Mouse (Mus musculus) liver, embryonic 15.5 days (tissue): Measurements from ENCODE around the gene Popdc2. TPM values are rescaled to one million over a fixed set of nuclear protein-coding genes. Genes with fewer than 3 reads are reported as not detected.

Experiments
- ATAC-seq: fragments of 200-750 bp; cut with Nextera tagmentation; 2 replicates; pipeline ENCODE4 v1.8.0; 2017; ENCODE audit warnings: moderate number of reproducible peaks, mild to moderate bottlenecking, moderate library complexity; ENCODE audit not compliant: insufficient read depth
- H3K27ac ChIP-seq: fragments of 300-500 bp; sonication (generic); replicated peaks from 2 replicates; pipeline ENCODE4 v1.5.1; 2015; ENCODE audit warnings: mild to moderate bottlenecking, inconsistent platforms
- H3K27me3 ChIP-seq: fragments of 300-500 bp; sonication (generic); 2 replicates; pipeline ENCODE4 v1.6.1; 2015; ENCODE audit warnings: mild to moderate bottlenecking, inconsistent platforms
- H3K36me3 ChIP-seq: fragments of 300-500 bp; sonication (generic); replicated peaks from 2 replicates; pipeline ENCODE4 v1.6.1; 2015; ENCODE audit warnings: moderate library complexity, mild to moderate bottlenecking, inconsistent platforms
- H3K4me1 ChIP-seq: fragments of 300-500 bp; sonication (generic); replicated peaks from 2 replicates; pipeline ENCODE4 v1.6.1; 2015; ENCODE audit warnings: inconsistent platforms
- H3K4me2 ChIP-seq: fragments of 300-500 bp; sonication (generic); 2 replicates; pipeline ENCODE4 v1.6.1; 2015; ENCODE audit warnings: moderate library complexity, mild to moderate bottlenecking, inconsistent platforms
- H3K4me3 ChIP-seq: fragments of 300-500 bp; sonication (generic); replicated peaks from 2 replicates; pipeline ENCODE4 v1.5.1; 2015; ENCODE audit warnings: mild to moderate bottlenecking, inconsistent platforms
- H3K9ac ChIP-seq: fragments of 300-500 bp; sonication (generic); 2 replicates; pipeline ENCODE4 v1.6.1; 2015; ENCODE audit warnings: moderate library complexity, mild to moderate bottlenecking, inconsistent platforms
- H3K9me3 ChIP-seq: fragments of 300-500 bp; sonication (generic); replicated peaks from 2 replicates; pipeline ENCODE4 v1.6.1; 2016; ENCODE audit warnings: inconsistent platforms
- WGBS: fragments of 180-500 bp; shearing (Covaris S2); methylation state at CpG from one replicate; pipeline ENCODE4 v1.1.7; 2015; ENCODE audit warnings: mixed read lengths; ENCODE audit not compliant: insufficient replicate concordance; 5-methylcytosine and 5-hydroxymethylcytosine counted together
- polyA plus RNA-seq: library from polyadenylated mRNA; unstranded; fragments of >200 nt; fragmentation: Nextera tagmentation; extraction: Ambion mirVana; gene quantifications from 2 replicates; pipeline ENCODE4 v1.2.1, GENCODE M21; 2015

The Popdc2 gene
- polyA plus RNA-seq, 1 experiment from 2014 or later: 23.6 TPM

DNA sequence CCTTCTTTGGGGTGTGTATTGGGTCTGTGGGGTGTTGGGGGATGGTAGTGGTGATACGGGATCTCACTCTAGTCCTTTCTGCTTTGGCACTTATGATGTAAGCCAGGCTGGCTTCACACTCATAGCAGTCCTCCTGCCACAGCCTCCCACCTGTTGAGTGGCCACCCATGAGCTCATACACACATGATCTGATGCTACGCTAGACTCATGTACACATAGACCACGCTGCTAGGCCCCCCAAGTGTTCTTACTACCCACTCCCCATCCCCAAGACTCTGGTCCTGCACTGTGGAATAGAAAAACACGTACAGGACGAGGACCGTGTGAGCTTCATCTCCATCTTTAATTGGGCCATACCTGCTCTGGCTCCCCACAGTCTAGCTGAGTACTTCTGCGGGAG is 7.0 kb downstream of the Popdc2 start:
- ATAC-seq: no peak
- Histone ChIP-seq H3K27me3 (no peaks in the 10 kb centered on the region), H3K9ac (no peak overlapping the region), H3K4me2 (no peak overlapping the region), H3K36me3 (peaks cover 4% of the 10 kb centered on the region; the same call in 1 of the 2 replicates), H3K4me1 (peaks cover 66% of the 10 kb centered on the region), H3K27ac (peak overlapping the region; percentile 96), H3K9me3 (no peaks in the 10 kb centered on the region), H3K4me3 (no peak overlapping the region)
- 81% methylated on average over 7 of the region's 7 CpGs for WGBS

DNA sequence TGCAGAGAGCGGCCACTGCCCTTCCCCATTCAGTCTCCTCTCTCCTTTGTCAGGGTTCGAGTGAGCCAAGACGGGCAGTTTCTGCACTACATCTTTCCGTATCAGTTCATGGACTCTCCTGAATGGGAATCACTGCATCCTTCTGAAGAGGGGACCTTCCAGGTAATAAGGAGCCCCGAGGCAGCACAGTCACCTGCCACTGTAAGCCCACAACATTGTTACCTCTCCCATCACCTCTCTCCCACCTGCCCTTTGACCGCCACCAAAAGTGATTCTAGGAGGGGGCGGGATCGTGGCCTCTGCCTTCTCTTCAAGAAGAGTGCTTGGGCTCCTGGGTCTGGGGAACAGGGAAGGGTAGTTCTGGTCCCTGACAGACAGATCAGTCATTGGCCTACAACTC is 7.4 kb downstream of the Popdc2 start:
- H3K4me3 ChIP-seq: no peak overlapping the region
- H3K27me3 ChIP-seq: no peaks in the 10 kb centered on the region
- WGBS: 80% methylated on average over 8 of the region's 8 CpGs
- H3K9ac ChIP-seq: no peak overlapping the region
- ATAC-seq: no peak
- H3K27ac ChIP-seq: peak overlapping the region; percentile 96; the same call in 1 of the 2 replicates
- H3K4me1 ChIP-seq: peaks cover 66% of the 10 kb centered on the region
- H3K9me3 ChIP-seq: no peaks in the 10 kb centered on the region
- peaks cover 7% of the 10 kb centered on the region; the same call in 1 of the 2 replicates for H3K36me3 ChIP-seq
- no peak overlapping the region for H3K4me2 ChIP-seq

DNA sequence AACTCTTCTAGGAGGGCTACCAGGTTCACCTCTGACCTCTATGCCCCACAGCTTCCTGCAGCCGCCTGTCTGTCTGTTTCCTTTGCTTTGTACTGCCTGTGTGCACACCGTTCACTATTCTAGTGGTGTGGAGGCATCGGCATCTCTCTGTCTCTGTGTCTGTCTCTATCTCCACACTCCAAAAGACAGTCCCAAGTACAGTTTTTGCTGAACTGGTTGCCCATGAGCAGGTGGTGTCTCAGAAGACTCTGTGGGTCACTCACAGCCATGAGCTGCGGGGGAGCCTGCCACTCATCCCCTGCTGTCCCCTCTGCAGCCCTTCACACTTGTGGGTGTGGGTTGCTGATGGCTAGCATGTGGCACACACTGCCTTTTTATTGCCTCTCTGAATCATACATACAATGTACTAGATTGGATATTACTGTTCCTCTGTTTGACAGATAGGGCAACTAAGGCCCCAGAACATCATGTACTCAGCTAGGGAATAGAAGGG is 8.0 kb downstream of the Popdc2 start:
- Histone ChIP-seq H3K4me2 (no peak overlapping the region), H3K4me3 (no peak overlapping the region), H3K9me3 (no peaks in the 10 kb centered on the region), H3K27ac (peak overlapping the region; percentile 96), H3K27me3 (no peaks in the 10 kb centered on the region), H3K4me1 (peaks cover 72% of the 10 kb centered on the region), H3K36me3 (peaks cover 7% of the 10 kb centered on the region), H3K9ac (no peak overlapping the region)
- 66% methylated on average over 4 of the region's 4 CpGs for WGBS
- no peak for ATAC-seq

DNA sequence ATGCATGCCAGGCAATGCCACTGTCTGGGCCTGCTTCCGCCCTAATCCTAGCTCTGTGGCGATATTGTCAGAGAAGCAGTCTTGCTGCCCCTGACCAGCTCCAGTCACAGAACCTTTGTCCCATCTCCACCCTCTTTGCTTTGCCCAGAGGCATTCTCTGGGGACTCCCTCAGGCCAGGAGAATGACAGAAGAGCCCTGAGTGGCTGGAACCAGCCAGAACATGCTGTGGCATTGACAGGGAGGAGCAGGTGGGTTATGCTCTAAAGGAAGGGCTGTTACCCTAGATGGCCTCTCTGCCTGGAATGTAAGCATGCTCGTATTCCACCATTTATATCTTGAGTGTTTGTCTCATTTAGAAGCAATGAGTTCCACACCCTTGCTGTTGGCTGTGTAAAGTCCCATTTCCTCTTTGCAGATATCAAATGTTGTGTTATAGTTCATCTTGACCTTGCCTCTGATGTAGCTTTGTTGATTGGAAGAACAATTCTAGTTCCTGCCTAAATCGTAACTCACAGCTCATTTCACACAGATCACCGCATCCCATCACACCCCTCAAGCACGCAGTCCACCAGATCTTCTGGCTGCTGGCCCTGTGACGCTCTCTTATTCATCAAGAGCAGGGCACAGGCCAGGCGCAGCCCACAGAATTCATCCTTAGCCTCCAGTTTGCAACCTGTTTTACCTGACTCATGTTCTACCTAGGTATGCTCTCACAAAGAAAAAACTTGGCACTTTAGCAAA is 8.8 kb downstream of the Popdc2 start:
- WGBS: 72% methylated on average over 8 of the region's 8 CpGs
- Histone ChIP-seq H3K4me1 (peaks cover 73% of the 10 kb centered on the region), H3K9me3 (no peaks in the 10 kb centered on the region), H3K27me3 (no peaks in the 10 kb centered on the region), H3K9ac (peak overlapping the region; percentile 76), H3K27ac (peak overlapping the region; percentile 96), H3K36me3 (peaks cover 15% of the 10 kb centered on the region), H3K4me2 (peak overlapping the region; percentile 75), H3K4me3 (peak overlapping the region; percentile 68; the same call in 1 of the 2 replicates)
- ATAC-seq: no peak

DNA sequence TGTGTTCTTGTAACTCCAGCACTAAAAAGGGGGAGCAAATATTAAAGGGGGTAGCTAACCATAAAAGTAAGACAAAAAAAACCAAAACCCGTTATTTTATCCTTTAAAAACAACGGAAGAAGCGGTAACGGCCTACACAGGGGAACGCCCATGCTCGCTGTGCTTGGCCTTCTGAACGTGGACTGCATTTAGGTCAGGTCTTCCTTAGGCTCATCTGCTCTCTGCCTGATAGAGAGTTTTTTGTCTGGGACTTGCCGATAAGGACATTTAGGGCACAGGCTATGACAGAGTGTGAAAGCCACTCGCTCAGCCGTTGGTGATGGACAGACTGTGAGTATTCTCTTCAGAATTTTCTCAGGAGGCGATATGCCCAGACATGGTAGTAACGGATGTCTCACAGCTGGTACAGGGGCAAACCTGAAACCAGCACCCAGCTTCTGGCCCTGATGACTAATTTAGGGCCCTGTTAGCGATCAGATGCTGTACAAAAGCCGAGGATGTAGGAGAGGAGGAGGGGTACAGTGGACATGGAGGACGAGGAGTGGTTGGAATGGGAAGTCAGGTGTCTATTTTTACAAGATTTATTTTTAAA is 9.8 kb downstream of the Popdc2 start:
- peak; percentile 96 for ATAC-seq
- Histone ChIP-seq H3K27ac (peak overlapping the region; percentile 96), H3K4me2 (peak overlapping the region; percentile 75), H3K36me3 (peaks cover 20% of the 10 kb centered on the region), H3K4me3 (peak overlapping the region; percentile 68), H3K9ac (peak overlapping the region; percentile 76), H3K27me3 (no peaks in the 10 kb centered on the region), H3K4me1 (peaks cover 77% of the 10 kb centered on the region), H3K9me3 (no peaks in the 10 kb centered on the region)
- WGBS: 22% methylated on average over 15 of the region's 15 CpGs

DNA sequence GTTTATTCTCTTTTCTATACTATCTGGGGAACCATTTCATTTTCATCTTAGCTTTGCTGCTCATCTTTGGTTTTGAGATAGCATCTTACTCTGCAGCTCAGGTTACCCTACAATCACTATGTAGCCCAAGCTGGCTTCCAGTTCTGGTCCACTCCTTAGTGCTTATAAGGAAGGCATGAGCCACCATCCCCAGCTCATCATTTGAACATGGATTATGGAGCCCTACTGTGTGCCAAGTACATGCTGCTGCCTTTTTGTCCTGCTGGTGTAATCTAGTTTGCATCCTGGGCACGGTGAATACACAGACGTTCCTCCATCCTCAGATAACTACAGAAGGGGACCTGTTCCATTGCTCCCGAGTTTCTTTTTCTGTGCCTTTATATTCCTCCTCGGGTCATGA is 10.9 kb downstream of the Popdc2 start:
- Histone ChIP-seq H3K9me3 (no peaks in the 10 kb centered on the region), H3K27me3 (no peaks in the 10 kb centered on the region), H3K9ac (peak overlapping the region; percentile 76), H3K36me3 (peaks cover 31% of the 10 kb centered on the region), H3K27ac (peak overlapping the region; percentile 96), H3K4me1 (peaks cover 85% of the 10 kb centered on the region), H3K4me2 (peak overlapping the region; percentile 75), H3K4me3 (peak overlapping the region; percentile 68)
- 65% methylated on average over 4 of the region's 4 CpGs for WGBS
- no peak for ATAC-seq

DNA sequence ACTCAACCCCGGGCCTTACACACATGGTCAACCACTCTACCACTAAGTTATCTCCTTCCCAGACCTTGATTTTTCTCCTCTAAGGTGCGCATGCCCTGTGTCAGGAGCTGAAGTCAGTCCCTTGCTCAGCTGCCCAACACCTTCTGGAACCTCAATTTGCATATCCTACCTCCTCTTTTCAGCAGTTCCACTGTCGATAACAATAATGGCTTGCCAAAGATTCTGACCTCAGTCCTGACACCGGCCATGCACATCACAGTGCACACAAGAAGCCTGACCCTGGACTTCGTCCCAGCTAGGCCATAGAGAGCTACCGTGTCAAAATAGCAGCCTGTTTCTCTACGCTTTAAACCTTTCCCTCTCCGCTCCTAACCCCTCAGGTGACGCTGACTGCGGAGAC is 11.4 kb downstream of the Popdc2 start:
- Histone ChIP-seq H3K9ac (peak overlapping the region; percentile 76; the same call in 1 of the 2 replicates), H3K27me3 (no peaks in the 10 kb centered on the region), H3K27ac (peak overlapping the region; percentile 96), H3K4me2 (peak overlapping the region; percentile 75), H3K36me3 (peaks cover 34% of the 10 kb centered on the region), H3K4me3 (peak overlapping the region; percentile 68), H3K4me1 (peaks cover 85% of the 10 kb centered on the region), H3K9me3 (no peaks in the 10 kb centered on the region)
- ATAC-seq: no peak
- 78% methylated on average over 10 of the region's 10 CpGs for WGBS

DNA sequence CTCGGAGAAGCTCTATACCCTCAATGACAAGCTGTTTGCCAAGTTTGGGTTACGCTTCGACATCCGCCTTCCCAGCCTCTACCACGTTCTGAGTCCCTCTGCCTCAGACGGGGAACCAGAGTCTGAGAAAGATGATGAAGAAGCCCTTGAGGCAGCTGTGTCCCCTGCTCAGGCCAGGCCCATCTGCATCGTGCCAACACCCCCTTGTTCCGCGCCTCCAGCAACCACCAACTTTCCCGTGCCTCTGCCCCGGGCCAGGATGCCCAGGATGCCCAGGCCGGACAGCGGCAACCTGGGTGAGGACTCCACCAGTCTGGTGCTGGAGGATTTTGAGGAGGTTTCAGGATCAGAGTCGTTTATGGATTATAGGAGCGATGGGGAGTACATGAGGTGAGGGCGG is 11.9 kb downstream of the Popdc2 start:
- Histone ChIP-seq H3K27ac (peak overlapping the region; percentile 96), H3K9me3 (no peaks in the 10 kb centered on the region), H3K4me1 (peaks cover 85% of the 10 kb centered on the region), H3K4me3 (peak overlapping the region; percentile 68), H3K36me3 (peaks cover 40% of the 10 kb centered on the region), H3K9ac (0 out of 2 replicates have a peak overlapping the region, but pooled peaks have one; percentile 76), H3K27me3 (no peaks in the 10 kb centered on the region), H3K4me2 (peak overlapping the region; percentile 75)
- 82% methylated on average over 16 of the region's 16 CpGs for WGBS
- ATAC-seq: no peak

DNA sequence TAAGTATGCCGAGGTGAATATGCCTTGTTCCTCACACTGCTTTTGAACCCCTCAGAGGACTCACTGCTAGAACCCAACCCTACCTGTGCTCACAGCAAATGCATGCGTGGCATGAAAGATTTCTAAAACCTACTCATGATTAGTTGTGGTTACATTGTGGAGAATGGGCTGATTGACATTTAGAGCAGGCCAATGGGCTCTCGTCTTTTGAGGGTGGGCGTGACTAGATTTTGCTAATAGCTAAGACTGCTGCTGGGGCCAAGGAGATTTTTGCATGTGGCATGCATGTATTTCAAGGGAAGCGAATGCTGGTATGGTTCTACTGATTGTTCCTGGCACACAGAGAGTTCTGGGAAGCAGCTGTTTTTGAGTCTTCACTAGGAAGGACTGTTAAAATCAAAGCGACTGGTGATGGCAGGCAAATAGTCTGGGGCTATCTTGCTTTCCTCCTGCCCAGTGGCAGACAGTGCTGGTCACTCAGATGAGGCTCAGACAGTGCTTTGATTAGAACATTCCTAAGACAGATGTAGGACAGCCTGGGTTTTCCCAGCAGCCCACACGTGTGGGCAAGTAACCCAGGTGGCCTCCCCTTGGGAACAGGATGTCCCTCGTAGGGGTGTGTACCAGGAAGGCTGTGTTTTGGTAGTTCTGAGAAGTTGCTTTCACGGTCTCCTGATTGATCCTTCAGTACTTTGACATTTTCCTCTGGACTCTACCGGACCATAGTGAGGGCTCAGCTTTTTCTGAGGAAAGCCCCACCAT is 12.6 kb downstream of the Popdc2 start:
- Histone ChIP-seq H3K4me1 (peaks cover 84% of the 10 kb centered on the region), H3K36me3 (peaks cover 40% of the 10 kb centered on the region), H3K9ac (peak overlapping the region; percentile 61), H3K27me3 (no peaks in the 10 kb centered on the region), H3K27ac (peak overlapping the region; percentile 96), H3K4me2 (peak overlapping the region; percentile 75), H3K4me3 (peak overlapping the region; percentile 68), H3K9me3 (no peaks in the 10 kb centered on the region)
- no peak for ATAC-seq
- WGBS: 46% methylated on average over 10 of the region's 10 CpGs

DNA sequence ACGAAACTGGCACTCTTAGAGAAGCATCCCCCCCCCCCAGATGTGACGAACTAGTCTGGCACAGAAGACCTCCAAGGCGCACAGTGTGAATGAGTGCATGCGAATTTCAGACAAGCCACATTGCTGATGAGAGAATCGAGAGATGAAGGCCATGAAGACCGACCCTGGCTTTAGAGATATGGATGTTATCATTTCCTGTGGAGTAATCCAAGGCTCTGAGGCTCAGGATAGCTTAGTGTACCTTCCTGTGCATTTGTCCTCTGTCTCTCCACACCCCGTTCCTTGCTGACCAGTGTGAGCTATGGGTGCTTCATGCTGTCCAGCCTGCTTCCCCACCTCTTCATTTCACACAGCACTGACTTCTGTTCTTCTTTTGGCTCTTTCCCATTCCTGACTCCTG is 13.2 kb downstream of the Popdc2 start:
- H3K27me3 ChIP-seq: no peaks in the 10 kb centered on the region
- WGBS: 19% methylated on average over 7 of the region's 7 CpGs
- H3K27ac ChIP-seq: peak overlapping the region; percentile 69
- H3K4me1 ChIP-seq: peaks cover 81% of the 10 kb centered on the region
- H3K4me2 ChIP-seq: peak overlapping the region; percentile 75
- H3K36me3 ChIP-seq: peaks cover 40% of the 10 kb centered on the region
- ATAC-seq: no peak
- H3K9ac ChIP-seq: peak overlapping the region; percentile 61
- H3K9me3 ChIP-seq: no peaks in the 10 kb centered on the region
- H3K4me3 ChIP-seq: peak overlapping the region; percentile 68
